Mouse (Mus musculus) cerebellum, adult 8-10 months (tissue): ENCODE results near the gene Grin2b.

ENCODE experiments used
- DNase-seq: peaks from one replicate; pipeline ENCODE4 v3.0.0; 2022

Grin2b gene

GRCm38 (mm10) chr6:135674380-135674779 is 498.9 kb downstream of the Grin2b start:
- no peak for DNase-seq

GRCm38 (mm10) chr6:135672003-135672402 is 501.3 kb downstream of the Grin2b start:
- DNase-seq: no peak
